ENCODE assay signal across 28 mouse cellular contexts in genomic region chr10:96391748-96392147, GRCm38 (mm10).
A peak's percentile ranks its signal among the peaks of the same experiment; 100 is the strongest.
DNase-seq lines count a peak whose midpoint lies in the region; ATAC-seq lines count a peak whose summit lies in the region.
"Had no signal": no experiment of that assay in that cellular context is flagged by ENCODE, and none has a peak within 500 bp of the region (broad histone marks: within the 10 kb centered on the region; RNA-seq: fewer than 3 reads in every experiment).

No protein-coding gene starts in this region.

- H3K27ac ChIP-seq in heart, embryonic 12.5 days (ENCODE audit: poor library complexity, severe bottlenecking), result no peak overlapping the region
- no peak overlapping the region for H3K27ac ChIP-seq in forebrain, embryonic 12.5 days
- H3K27ac ChIP-seq: forebrain, embryonic 13.5 days; gastrocnemius, adult 2 months; heart, embryonic 15.5 days; limb, embryonic 10.5 days; limb, embryonic 15.5 days; liver, embryonic 14.5 days; macrophage had no signal

- no peak overlapping the region for H3K9ac ChIP-seq in heart, embryonic 12.5 days
- no peak overlapping the region for H3K9ac ChIP-seq in forebrain, embryonic 12.5 days
- H3K9ac ChIP-seq: forebrain, embryonic 13.5 days; heart, embryonic 15.5 days; limb, embryonic 15.5 days; liver, embryonic 14.5 days had no signal

- DNase-seq in heart, adult 11 months, result peak; percentile 85
- DNase-seq in CD4-positive helper T cell, adult 2 months (ENCODE audit: low read depth, low spot score), result peak; percentile 55
- peak; percentile 6 for DNase-seq in ZHBTc4 (ENCODE audit: low read depth, low spot score)
- DNase-seq in gastrocnemius, postnatal 10 days, result no peak
- DNase-seq in frontal cortex, adult 2 months (ENCODE audit: extremely low spot score in 1 of 2, low spot score in 1 of 2), result no peak
- DNase-seq: adrenal gland, adult 8-10 months; cerebellum, adult 2 months; cerebellum, postnatal 14 days; gastrocnemius, adult 2 months; kidney, adult 9 months; kidney, postnatal 10 days; lung, adult 2 months; lung, postnatal 10 days; midbrain, embryonic 14.5 days; right cerebral cortex, adult 18-20 months; thymus, postnatal 25 days had no signal

- H3K4me1 ChIP-seq in heart, embryonic 12.5 days (replicated peaks), result no peaks in the 10 kb centered on the region
- no peaks in the 10 kb centered on the region for H3K4me1 ChIP-seq in forebrain, embryonic 12.5 days
- H3K4me1 ChIP-seq: heart, embryonic 15.5 days; limb, embryonic 10.5 days had no signal

- WGBS in heart, embryonic 12.5 days, result 49% methylated on average over 3 of the region's 3 CpGs
- 71% methylated on average over 3 of the region's 3 CpGs for WGBS in forebrain, embryonic 12.5 days

- no peaks in the 10 kb centered on the region for H3K27me3 ChIP-seq in heart, embryonic 12.5 days (replicated peaks)
- no peaks in the 10 kb centered on the region for H3K27me3 ChIP-seq in forebrain, embryonic 12.5 days
- H3K27me3 ChIP-seq: forebrain, embryonic 13.5 days; heart, embryonic 15.5 days; limb, embryonic 15.5 days had no signal

- no peaks in the 10 kb centered on the region for H3K36me3 ChIP-seq in heart, embryonic 12.5 days
- no peaks in the 10 kb centered on the region for H3K36me3 ChIP-seq in forebrain, embryonic 12.5 days (replicated peaks)
- H3K36me3 ChIP-seq: heart, embryonic 15.5 days; limb, embryonic 10.5 days; limb, embryonic 15.5 days had no signal

- no peaks in the 10 kb centered on the region for H3K9me3 ChIP-seq in heart, embryonic 12.5 days (replicated peaks)
- H3K9me3 ChIP-seq in forebrain, embryonic 12.5 days, result no peaks in the 10 kb centered on the region
- H3K9me3 ChIP-seq: forebrain, embryonic 13.5 days; heart, embryonic 15.5 days; limb, embryonic 10.5 days; limb, embryonic 15.5 days had no signal

- no peak for ATAC-seq in heart, embryonic 12.5 days (ENCODE audit: insufficient number of reproducible peaks, low FRiP score)
- ATAC-seq in neutrophil, adult 5-6 weeks (ENCODE audit: extremely low read depth, insufficient number of reproducible peaks, low FRiP score, poor library complexity, severe bottlenecking), result peak; percentile 39; the same call in 1 of the 2 replicates
- no peak for ATAC-seq in forebrain, embryonic 12.5 days (ENCODE audit: low FRiP score)
- ATAC-seq: forebrain, embryonic 13.5 days; hindbrain, embryonic 16.5 days; intestine, embryonic 16.5 days had no signal

- H3K4me2 ChIP-seq in heart, embryonic 12.5 days, result no peak overlapping the region
- H3K4me2 ChIP-seq in forebrain, embryonic 12.5 days, result no peak overlapping the region
- H3K4me2 ChIP-seq: forebrain, embryonic 13.5 days; heart, embryonic 15.5 days; limb, embryonic 15.5 days had no signal

- no peak overlapping the region for H3K4me3 ChIP-seq in heart, embryonic 12.5 days
- H3K4me3 ChIP-seq in forebrain, embryonic 12.5 days (replicated peaks), result no peak overlapping the region
- H3K4me3 ChIP-seq: erythroblast, embryonic 14.5 days; forebrain, embryonic 13.5 days; gastrocnemius, adult 2 months; heart, embryonic 15.5 days; limb, embryonic 10.5 days; limb, embryonic 15.5 days had no signal

Comparison
In these comparisons a context has a peak if more than half of its experiments do, and no peak if none do; other contexts are left out.
1. DNase-seq: peak in heart, adult 11 months (single experiment), CD4-positive helper T cell, adult 2 months (single experiment) and ZHBTc4 (single experiment); none in gastrocnemius, postnatal 10 days (single experiment) and frontal cortex, adult 2 months (0 of 2).